Mouse (Mus musculus) myocyte (in vitro differentiated cells): ENCODE results near the gene Dazl.

Experiments
- E2F4 ChIP-seq: IDR thresholded peaks from one replicate; pipeline ENCODE4 v1.6.1; 2011; ENCODE audit warnings: mild to moderate bottlenecking, control low read depth, moderate library complexity; ENCODE audit not compliant: insufficient read depth
- MAX ChIP-seq: IDR thresholded peaks from one replicate; pipeline ENCODE4 v1.6.1; 2011; ENCODE audit warnings: low read depth, mild to moderate bottlenecking, control low read depth
- MYOG ChIP-seq, 3 experiments: IDR thresholded peaks; one replicate each; pipeline ENCODE4 v1.6.1; 2011; ENCODE audit warnings: control low read depth in 2 of 3, low read depth in 2 of 3, mild to moderate bottlenecking in 2 of 3; ENCODE audit not compliant: insufficient read length in 2 of 3, control insufficient read depth in 1 of 3, insufficient read depth in 1 of 3
- POLR2A ChIP-seq: IDR thresholded peaks from one replicate; pipeline ENCODE4 v1.6.1; 2011; ENCODE audit warnings: low read depth, mild to moderate bottlenecking, control low read depth, moderate library complexity; ENCODE audit not compliant: insufficient read length
- SRF ChIP-seq: IDR thresholded peaks from one replicate; pipeline ENCODE4 v1.6.1; 2011; ENCODE audit warnings: low read depth; ENCODE audit not compliant: control insufficient read depth, insufficient read length
- TCF12 ChIP-seq: IDR thresholded peaks from one replicate; pipeline ENCODE4 v1.6.1; 2011; ENCODE audit warnings: mild to moderate bottlenecking, control low read depth; ENCODE audit not compliant: poor library complexity, insufficient read depth, severe bottlenecking
- USF1 ChIP-seq: IDR thresholded peaks from one replicate; pipeline ENCODE4 v1.6.1; 2011; ENCODE audit warnings: low read depth, mild to moderate bottlenecking, control low read depth, moderate library complexity

GRCm38 (mm10) chr17:50260856-50261255 lies 32.6 kb downstream of the Dazl start:
- no peak for TF ChIP-seq POLR2A
- TF ChIP-seq MYOG (IDR thresholded peaks at IDR 0.05; ENCODE audit: control insufficient read depth in 1 of 3, insufficient read depth in 1 of 3, insufficient read length in 2 of 3, low read depth in 2 of 3): no peak
- TF ChIP-seq TCF12: no peak
- TF ChIP-seq MAX: no peak
- no peak for TF ChIP-seq SRF
- no peak for TF ChIP-seq USF1
- TF ChIP-seq E2F4: no peak
